Mouse (Mus musculus) mouse trophoblast stem cell (cell line): Measurements from ENCODE around the gene Zcchc2.

Source experiments
- in situ Hi-C, 2 experiments: fragments of 300-500 bp; cut with MseI, MboI; formaldehyde crosslinking; loops; 2 replicates in 1 of 2; 3 replicates in 1 of 2; pipeline ENCODE4 v1.15.1; 2025

Gene Zcchc2

GRCm38 (mm10) chr1:105988903-105989639, 1.1 kb upstream of the Zcchc2 start:
- in situ Hi-C loops = no loop called here

DNA sequence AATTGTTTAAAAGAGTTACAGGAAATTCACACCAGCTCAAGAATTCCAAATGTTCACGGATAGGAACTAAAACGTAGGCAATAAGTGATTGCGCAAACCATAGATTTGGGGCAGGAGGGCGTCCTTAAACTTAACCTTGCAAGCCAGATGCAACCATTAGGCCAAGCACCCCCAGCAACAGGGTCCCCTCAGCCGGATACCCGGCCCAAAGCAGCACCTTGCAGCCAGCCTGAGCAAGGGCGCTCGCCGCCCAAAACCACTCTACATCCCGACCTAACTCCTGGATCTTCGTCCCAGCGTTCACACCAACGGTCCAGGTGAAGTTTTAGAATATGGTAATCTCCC, 594 bp upstream of the Zcchc2 start:
- in situ Hi-C loops = no loop called here

GRCm38 (mm10) chr1:105990911-105991761, 930 bp downstream of the Zcchc2 start:
- in situ Hi-C loops = no loop called here

GRCm38 (mm10) chr1:105991931-105992837, 2.0 kb downstream of the Zcchc2 start:
- in situ Hi-C loops = no loop called here

GRCm38 (mm10) chr1:105993196-105993595, 3.0 kb downstream of the Zcchc2 start:
- in situ Hi-C loops = no loop called here

GRCm38 (mm10) chr1:105993601-105994209, 3.5 kb downstream of the Zcchc2 start:
- in situ Hi-C loops = no loop called here

DNA sequence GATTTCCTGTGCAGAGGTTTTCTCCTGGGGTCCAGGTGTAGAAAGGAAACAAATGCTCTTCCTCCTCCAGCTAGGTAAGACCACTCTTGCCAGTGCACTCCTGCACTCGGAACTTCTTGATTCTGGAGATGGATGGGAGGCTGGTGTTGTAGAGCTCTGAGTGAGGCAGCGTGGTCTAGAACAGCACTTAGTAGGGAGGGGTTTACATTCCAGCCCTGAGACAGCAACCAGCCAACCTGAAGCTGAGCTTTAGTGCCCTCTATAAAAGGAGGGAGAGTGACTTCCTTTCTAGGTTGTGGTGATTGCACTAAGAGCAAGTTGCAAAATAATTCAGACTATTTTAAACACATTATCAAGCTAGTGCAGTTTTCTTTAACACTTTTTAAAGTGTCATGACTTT, 5.8 kb downstream of the Zcchc2 start:
- in situ Hi-C loops = no loop called here

- in situ Hi-C loops = no loop called here
These were observed 7.1 kb downstream of the Zcchc2 start for GRCm38 (mm10) chr1:105997282-105997681.

DNA sequence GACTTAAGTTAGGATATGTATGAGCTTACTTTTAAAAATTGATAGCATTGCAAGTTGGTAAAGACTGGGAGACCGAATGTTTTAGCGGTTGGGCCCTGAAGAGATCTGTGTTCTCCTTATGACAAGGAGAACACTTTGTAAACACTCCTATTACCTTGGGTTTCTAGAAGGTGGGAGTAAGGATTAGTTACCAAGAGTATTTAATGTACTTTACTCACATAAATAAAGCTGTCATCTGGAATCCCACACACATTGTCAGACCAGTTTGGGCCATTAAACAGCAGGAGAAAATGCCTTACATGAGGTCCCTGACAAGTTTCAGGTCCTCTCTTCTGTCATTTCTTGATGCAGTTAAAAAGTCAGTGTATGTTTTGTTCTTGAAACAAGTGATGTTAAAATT, 9.6 kb downstream of the Zcchc2 start:
- in situ Hi-C loops = no loop called here

DNA sequence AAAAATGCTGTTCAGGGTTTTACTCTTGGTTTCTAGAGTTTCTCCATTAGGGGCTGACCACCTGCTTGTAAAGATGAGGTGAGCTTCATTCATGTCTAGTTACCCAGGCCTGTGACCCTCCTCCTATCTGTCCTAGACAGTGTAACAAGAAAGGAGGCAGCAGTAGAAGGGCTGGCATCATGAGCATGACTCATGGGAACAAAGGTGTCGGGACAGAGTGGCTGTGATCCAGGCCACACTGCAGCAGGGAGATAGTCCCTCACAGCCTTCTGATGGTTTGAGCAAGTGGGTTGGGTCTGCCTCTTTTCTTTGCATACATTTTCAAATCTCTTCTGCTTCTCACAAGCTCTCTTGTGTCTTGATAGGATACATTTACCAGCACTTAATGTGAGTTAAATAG, 17.4 kb downstream of the Zcchc2 start:
- in situ Hi-C loops = no loop called here

GRCm38 (mm10) chr1:106011097-106011496, 20.9 kb downstream of the Zcchc2 start:
- in situ Hi-C loops = no loop called here

- in situ Hi-C loops = no loop called here
These were observed 23.6 kb downstream of the Zcchc2 start for GRCm38 (mm10) chr1:106013759-106014158.

DNA sequence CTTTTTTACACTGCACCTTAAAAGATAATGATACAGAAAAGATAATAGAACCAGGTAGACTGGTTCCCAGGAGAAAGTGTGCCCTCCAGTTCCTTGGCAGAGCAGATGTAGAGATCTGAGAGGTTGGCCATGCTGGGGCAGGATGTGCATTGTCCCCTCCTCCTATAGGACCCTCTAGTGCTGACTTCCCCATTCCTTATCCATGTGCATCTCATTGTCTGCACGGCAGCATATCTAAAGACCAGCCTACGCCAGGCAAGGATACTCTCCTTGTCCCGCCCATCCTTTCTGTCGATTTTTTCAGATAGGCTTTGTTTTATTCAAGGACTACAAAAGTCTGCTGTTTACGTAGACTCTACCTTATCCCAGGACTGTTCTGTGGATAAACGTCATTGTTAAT, 26.1 kb downstream of the Zcchc2 start:
- in situ Hi-C loops = no loop called here

DNA sequence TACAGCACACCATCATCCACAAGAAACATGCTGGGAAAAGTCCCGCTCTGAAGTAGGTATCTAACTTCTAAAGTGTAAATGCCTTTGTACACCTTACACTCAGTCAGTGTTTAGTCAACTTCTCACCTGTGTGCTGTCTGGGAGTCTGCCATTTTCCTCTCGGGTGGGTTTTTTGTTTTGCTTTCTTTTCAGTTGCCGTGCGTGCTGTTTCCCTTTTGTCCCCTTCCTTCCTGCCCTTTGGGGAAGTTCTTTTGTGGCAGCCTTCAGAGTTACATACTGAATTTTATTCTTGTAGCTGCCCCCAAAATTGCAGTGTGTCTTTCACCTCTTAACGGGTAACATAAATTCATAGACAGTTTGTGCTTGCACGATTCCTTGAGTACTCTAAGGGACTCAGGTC, 29.6 kb downstream of the Zcchc2 start:
- in situ Hi-C loops = no loop called here

- in situ Hi-C loops = no loop called here
These were observed 32.8 kb downstream of the Zcchc2 start for GRCm38 (mm10) chr1:106022998-106023397.

DNA sequence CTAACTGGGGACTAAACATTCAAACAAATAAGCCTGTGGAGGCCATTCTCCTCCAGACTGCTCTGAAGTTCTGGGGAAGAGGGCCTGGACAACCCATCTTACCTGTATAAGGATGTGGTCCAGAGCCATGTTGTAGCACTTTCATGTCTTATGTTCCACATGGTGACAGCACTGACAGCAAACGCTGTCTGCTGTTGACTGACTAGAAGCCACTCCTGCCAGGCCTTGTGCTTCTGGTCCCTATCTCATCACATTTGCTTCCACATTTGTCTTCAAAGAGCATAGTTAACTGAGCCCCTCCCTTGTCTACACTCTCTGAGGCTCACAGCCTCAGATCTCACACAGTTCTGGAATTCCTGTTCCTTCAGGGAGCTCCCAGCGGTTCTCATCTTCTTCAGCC, 34.0 kb downstream of the Zcchc2 start:
- in situ Hi-C loops = no loop called here

DNA sequence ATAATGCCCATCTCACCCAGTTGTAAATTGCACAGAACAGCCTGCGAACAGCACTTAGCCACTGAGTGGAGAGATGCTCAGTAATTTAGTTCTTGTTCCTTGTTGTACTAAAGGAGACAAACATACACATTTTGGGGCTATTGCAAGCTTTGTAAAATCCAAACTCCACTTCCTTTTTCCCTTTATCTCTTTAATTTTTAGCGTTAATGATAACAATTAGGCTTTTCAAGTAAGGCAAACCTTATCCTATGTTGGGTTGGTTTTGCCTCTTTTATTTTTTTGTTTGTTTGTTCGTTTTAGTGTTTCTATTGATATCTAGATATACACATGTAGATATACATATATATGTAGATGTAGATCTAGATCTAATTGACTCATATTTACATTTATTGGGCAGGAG, 34.6 kb downstream of the Zcchc2 start:
- in situ Hi-C loops = no loop called here

- in situ Hi-C loops = loop anchor here in 1 of 2 experiments (10.0 kb wide), 1 partner anchor 135 kb away; no protein-coding TSS in a partner anchor
These were observed 39.6 kb downstream of the Zcchc2 start for GRCm38 (mm10) chr1:106029769-106030168.

DNA sequence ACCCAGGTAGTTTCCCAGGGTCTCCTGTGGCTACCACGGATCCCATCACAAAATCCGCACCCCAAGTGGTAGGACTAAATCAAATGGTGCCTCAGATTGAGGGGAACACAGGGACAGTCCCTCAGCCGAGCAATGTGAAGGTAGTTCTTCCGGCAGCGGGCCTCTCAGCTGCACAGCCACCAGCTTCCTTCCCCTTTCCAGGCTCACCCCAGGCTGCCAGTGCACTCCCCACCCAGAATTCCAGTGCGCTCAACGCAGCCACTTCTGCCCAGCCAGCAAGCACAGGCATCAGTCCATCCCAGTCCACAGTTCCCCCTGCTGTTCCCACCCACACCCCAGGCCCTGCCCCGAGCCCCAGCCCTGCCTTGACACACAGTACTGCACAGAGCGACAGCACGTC, 40.1 kb downstream of the Zcchc2 start:
- in situ Hi-C loops = loop anchor here in 1 of 2 experiments (10.0 kb wide), 1 partner anchor 136 kb away; no protein-coding TSS in a partner anchor

DNA sequence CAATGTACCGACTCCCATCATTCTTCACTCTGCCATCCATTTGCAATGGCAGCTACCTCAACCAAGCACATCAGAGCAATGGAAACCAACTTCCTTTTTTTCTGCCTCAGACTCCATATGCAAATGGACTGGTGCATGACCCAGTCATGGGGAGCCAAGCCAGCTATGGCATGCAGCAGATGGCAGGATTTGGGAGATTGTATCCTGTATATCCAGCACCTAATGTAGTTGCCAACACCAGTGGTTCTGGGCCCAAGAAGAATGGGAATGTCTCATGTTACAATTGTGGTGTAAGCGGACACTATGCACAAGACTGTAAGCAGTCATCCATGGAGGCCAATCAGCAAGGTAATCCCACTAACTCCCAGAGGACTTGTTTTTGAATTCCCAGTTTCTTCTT, 40.7 kb downstream of the Zcchc2 start:
- in situ Hi-C loops = loop anchor here in 1 of 2 experiments (10.0 kb wide), 1 partner anchor 136 kb away; no protein-coding TSS in a partner anchor

GRCm38 (mm10) chr1:106031908-106032307, 41.7 kb downstream of the Zcchc2 start:
- in situ Hi-C loops = loop anchor here in 1 of 2 experiments (10.0 kb wide), 1 partner anchor 137 kb away; no protein-coding TSS in a partner anchor
